Mouse (Mus musculus) CD4-positive helper T cell, adult 2 months (primary cell): ENCODE data around the gene Syn2.
"Not testable (repeated sequence)": the region's sequence is repeated elsewhere in the genome, so short reads cannot be mapped to it uniquely, and the experiment has no call there.

Source experiments
- DNase-seq: peaks from one replicate; pipeline ENCODE4 v3.0.0-alpha.2; 2012; ENCODE audit warnings: low read depth, missing footprints, low spot score

Syn2 gene

GRCm38 (mm10) chr6:115174845-115175244 lies 40.1 kb downstream of the Syn2 start:
- DNase-seq: no peak

DNA sequence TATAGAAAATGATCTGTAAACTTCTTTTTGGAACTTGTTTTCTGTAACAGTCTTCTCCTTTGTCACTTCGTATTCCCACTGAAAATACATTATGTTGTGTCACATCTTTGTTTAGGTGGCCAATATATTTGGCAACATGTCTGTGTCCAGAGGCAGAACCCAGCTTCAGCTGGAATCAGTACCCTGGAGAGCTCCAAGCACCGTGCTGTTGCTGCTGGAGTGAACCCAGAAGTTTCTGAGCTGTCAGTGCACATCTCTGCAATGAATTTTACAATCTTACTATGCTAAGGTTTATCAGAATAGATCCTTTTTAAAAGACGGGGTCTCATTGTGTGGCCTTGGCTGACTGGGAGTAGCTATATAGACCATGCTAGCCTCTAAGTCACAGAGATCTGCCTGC lies 44.1 kb downstream of the Syn2 start:
- no peak for DNase-seq

DNA sequence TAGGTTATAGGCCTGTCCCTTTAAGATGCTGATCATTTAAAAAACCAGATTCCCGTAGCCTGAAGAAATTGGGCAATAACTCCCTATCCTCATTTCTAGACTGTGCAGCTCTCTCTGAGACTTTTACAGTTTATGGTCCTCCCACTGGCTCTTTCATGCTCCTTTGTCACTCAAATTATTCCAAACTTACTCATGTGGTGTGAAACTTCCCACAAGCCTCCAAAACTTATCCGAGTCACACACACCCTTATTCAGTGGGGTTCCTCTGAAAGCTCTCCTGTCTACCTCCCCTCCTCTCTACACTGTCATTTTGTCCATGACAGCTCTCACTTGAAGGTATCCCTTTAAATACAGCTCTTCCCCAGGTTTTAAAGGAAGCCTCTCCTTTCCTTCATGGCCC lies 46.4 kb downstream of the Syn2 start:
- DNase-seq: no peak

DNA sequence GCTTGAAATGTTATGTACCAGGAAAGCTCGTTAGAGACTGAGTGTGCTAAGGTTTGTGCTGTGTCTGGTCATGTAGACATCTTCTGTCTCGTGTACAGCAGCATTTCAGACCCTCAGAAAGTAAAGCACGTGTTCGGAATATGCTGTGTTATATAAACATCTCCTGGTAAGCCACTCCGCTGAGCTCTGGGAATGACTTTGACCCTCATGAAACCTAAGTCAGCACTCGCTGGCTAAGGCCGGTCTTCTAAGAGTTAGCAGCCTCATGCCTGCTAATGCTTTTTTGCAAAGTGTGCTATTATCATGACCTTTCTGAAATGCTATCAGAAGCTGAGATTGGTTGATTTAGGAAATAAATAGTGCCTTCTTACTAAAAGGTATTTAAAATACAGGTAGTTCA lies 56.4 kb downstream of the Syn2 start:
- no peak for DNase-seq

DNA sequence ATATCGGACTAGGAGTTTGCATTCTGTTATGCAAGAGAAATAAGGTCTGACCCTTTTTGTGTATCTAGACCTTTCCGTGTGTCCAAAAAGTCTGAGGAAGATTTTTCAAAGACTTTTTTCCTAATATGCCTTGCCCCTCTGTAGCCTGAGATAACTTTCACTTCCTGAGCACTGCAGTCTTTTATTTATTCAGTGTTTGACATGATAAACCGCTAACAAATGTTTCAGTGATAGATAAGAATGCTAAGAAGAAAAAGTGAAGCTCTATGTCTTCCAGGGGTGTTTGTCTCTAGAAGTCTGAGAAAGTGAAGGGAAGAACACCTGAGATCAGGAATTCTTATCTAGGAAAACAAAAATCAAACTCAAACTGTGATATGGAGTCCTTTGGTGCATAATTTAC lies 66.1 kb downstream of the Syn2 start:
- DNase-seq: no peak

- DNase-seq: no peak
Measured at GRCm38 (mm10) chr6:115203029-115203428, 68.3 kb downstream of the Syn2 start.

DNA sequence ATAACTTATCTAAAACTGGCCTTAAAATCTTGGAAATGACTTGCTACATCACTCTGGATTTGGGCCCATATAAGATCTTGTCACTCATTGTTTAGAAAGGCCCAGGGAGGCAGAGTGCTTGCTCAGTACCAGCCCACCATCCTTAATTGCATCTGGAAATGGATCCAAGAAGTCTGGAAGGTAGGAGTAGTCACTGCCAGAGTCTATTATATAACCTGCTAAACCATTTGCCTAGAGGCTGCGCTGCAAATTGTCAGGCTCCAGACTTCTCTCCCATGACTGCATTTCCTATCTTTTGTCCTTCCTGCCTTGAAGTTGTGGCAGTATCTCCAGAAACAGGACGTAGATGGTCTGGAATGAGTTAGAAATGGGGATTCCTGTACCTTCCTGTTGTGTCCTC lies 75.5 kb downstream of the Syn2 start:
- no peak for DNase-seq

- no peak for DNase-seq
Measured at GRCm38 (mm10) chr6:115210820-115211219, 76.1 kb downstream of the Syn2 start.

- DNase-seq: no peak
Measured at GRCm38 (mm10) chr6:115212132-115212903, 77.6 kb downstream of the Syn2 start.

GRCm38 (mm10) chr6:115213129-115213528 lies 78.4 kb downstream of the Syn2 start:
- DNase-seq: no peak

GRCm38 (mm10) chr6:115221215-115221641 lies 86.5 kb downstream of the Syn2 start:
- DNase-seq: no peak

GRCm38 (mm10) chr6:115225519-115225918 lies 90.8 kb downstream of the Syn2 start:
- no peak for DNase-seq

DNA sequence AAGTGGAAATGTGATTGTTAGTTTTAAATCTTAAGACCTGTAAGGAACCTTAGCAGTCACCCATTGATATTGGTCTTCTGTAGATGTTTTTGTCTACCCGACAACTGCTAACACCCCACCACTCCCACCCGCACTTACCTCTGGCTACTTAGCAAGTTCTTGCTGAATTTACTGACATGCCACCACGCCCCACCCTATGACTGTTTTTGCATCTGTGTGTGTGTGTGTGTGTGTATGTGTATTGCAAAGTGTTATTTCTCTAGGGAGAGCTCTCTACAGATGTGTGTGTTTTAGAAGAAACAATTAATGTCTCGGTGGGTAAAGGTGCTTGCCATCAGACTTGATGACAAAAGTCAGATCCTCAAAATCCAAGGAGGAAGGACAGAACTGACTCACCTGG lies 92.3 kb downstream of the Syn2 start, which contains the start of gene Gm17482:
Gene Gm17482, plus strand, starts transcription at position 301 of the 400 bp plus-strand sequence.
- DNase-seq: no peak

DNA sequence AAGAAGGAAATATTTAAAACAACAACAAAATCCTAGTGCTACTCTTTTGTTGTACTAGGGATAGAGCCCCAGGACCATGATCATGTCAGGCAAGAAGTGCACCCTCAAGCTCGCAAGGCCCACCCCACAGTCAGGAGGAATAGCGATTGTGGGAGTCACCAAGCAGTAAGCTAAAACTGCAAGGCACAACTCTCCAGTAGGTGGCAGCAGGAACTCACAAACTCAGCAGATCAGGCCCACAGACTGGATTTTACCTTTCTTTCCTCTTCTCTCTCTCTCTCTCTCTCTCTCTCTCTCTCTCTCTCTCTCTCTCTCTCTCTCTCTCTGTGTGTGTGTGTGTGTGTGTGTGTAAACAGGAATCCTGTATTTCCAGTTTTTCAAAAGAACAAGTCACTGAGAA lies 92.8 kb downstream of the Syn2 start:
- DNase-seq: peak; percentile 64

- no peak for DNase-seq
Measured at GRCm38 (mm10) chr6:115230557-115230956, 95.9 kb downstream of the Syn2 start.

DNA sequence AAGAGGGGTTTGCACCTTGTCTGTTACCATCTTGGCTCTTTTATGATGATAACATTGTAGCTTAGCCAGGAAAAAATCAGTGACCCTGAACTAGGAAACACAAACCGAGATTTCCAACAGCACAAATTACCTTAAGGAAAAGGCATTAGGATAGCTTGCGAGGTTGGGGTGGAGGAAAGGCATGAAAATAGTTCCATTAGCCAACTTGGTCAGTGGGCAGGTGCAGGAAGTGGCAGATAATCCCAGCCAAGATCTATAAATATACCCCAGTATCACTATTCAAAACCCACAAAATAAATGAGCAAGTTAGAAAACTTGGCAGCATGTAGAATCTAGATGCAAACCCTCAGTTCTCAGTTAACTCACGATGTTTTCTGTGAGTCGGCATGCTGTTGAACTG lies 97.1 kb downstream of the Syn2 start:
- no peak for DNase-seq

DNA sequence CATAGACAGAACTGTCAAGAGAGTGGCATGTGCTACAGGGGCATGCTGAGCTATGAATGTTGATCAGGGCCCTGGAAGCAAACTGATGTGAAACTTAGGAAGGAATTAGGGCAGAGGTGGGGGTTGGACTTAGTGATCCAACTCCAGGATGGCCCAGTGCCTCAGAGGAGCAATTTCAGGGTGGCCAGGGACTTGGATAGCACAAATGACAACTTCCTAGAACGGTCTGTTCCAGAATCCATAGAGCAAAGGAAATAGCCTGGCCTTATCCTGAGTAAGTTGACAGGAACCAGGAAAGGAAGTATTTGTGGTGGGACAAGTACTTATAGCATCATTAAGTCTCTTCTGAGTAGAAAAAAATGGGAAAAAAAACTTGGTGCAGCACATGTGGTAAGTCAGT lies 97.9 kb downstream of the Syn2 start:
- DNase-seq: no peak

DNA sequence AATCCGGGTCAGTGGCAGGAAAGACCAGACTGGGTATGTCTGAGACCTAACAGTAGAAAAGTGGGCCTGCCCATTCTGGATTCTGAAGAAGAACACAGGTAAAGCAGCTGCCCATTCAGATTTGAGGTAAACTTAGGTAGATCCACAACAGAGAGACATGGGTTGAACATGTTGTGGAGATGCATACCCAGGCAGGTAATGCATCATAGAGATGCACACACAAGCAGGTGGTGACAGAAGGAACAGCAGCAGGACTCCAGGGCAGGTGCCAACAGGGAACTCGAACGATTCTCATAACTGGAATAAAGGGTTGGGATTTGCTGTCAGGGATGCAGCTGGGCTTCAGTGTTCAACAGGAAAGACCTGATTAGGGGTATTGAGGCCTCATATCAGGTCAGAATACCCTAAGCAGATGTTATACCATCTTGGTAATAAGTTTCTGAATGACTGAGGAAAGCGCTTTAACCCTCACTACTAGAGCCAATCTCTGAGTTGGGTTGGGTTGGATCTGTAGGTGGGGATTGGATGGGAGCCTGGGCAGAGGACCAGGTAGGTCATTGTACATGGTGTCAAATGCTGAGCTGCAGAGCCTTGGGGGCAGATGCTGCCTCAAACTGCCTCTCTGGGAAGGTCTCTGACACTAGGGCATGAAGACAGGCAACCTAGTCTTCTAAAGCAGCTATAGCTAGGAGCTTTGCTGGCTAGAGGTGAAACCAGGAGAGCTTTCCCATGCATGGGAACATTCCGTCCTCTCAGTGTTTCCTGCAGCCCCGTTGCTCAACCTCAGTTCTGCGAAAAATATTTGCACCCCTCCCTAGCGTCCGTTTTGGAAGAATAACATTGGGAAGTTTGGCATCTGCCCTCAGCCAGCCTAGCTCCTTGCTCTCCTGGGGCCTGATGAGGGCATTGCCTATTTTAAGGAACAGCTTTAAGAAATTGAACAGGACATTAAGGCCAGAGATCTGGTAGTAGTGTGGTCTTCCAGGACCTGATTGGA lies 103.6 kb downstream of the Syn2 start:
- DNase-seq: no peak

DNA sequence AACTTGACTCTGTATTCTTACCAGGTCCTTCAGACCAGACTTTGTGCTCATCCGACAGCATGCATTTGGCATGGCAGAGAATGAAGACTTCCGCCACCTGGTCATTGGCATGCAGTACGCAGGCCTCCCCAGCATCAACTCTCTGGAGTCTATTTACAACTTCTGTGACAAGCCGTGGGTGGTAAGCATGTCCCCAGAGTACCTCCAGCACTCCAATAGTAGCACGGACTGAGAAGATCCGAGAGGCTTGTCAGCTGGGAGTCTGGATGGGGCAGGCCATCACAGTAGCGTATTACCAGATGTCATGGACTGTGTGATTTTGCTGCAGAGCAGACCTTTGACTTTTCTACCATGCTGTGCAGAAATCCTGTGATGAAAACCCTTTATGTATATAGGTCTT lies 104.6 kb downstream of the Syn2 start:
- no peak for DNase-seq

DNA sequence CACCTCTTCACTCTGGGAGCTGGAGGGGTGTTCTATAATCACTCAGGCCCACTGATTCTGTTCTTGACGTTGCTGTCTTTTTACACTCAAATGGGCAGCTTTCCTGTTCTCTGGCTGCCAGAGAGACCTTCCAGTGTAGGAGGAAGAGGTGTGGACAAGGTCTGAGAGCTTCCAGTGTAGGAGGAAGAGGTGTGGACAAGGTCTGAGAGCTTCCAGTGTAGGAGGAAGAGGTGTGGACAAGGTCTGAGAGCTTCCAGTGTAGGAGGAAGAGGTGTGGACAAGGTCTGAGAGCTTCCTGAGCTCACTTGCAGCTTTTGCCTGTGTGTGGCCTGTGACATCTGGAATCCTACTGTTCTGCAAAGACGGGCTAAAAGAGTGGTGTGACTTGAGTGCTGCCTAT lies 105.7 kb downstream of the Syn2 start:
- not testable (repeated sequence) for DNase-seq

DNA sequence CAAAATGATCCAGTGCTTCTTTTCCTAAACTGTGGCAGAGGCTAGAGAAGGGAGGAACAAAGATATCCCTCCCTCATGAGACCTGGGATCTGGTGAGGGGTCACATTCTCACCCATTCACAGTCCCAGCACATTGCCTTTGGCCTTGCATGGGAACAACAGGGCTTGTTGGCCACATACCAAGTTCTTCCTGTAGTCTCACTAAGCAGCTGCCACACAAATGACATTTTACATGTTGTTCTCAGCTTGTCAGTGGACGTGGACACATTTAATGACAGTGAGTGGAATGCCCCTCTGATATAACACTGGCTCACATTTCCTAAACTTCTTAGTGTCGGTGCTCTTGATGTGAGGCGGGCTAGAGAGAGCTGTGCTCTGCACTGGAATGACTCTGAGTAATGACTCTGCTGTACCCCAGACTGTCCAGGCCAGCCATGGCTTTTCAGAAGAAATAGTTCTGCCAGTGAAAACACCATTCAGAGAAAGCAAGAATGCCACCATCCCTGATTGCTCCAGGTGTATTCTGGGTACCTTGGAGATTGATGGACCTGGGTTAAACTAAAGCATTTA lies 106.5 kb downstream of the Syn2 start:
- no peak for DNase-seq

- DNase-seq: no peak
Measured at GRCm38 (mm10) chr6:115241939-115242338, 107.2 kb downstream of the Syn2 start.
